Mouse (Mus musculus) CH12.LX (cell line): Measurements from ENCODE around the gene Klhl8.

Source experiments
- CTCF ChIP-seq, 2 experiments: IDR thresholded peaks in 1 of 2; conservative IDR thresholded peaks in 1 of 2; 2 replicates each; pipeline ENCODE4 v1.5.1; 2011 to 2012; ENCODE audit warnings: low read depth in 2 of 2, low read length in 2 of 2, improper control_type of control experiment in 1 of 2, inconsistent platforms in 1 of 2, mild to moderate bottlenecking in 1 of 2, moderate library complexity in 1 of 2
- MAX ChIP-seq: IDR thresholded peaks from 2 replicates; pipeline ENCODE4 v1.6.1; 2011; ENCODE audit warnings: low read length, improper control_type of control experiment
- MXI1 ChIP-seq: IDR thresholded peaks from 2 replicates; pipeline ENCODE4 v1.6.1; 2011; ENCODE audit warnings: mild to moderate bottlenecking, low read depth, low read length, improper control_type of control experiment

GRCm38 (mm10) chr5:103822949-103823348, 88.1 kb downstream of the Klhl8 start:
- TF ChIP-seq CTCF (conservative IDR thresholded peaks at IDR 0.05 in 1 of 2, IDR thresholded peaks at IDR 0.05 in 1 of 2; ENCODE audit: low read depth in 2 of 2, low read length in 2 of 2) (no peak), MXI1 (no peak), MAX (no peak)
